Mouse (Mus musculus) lung, embryonic 15.5 days (tissue): ENCODE measurements around the gene Hprt. TPM values are rescaled to one million over a fixed set of nuclear protein-coding genes. Genes with fewer than 3 reads are reported as not detected.

Experiments
- ATAC-seq: fragments of 200-750 bp; cut with Nextera tagmentation; 2 replicates; pipeline ENCODE4 v1.8.0; 2017; ENCODE audit warnings: moderate number of reproducible peaks, borderline replicate concordance; ENCODE audit not compliant: low FRiP score, low TSS enrichment; ENCODE audit errors: extremely low read depth
- H3K27ac ChIP-seq: fragments of 300-500 bp; sonication (generic); 2 replicates; pipeline ENCODE4 v1.5.1; 2015; ENCODE audit warnings: moderate library complexity, mild to moderate bottlenecking, inconsistent platforms
- H3K27me3 ChIP-seq: fragments of 300-500 bp; sonication (generic); 2 replicates; pipeline ENCODE4 v1.6.1; 2015; ENCODE audit warnings: inconsistent platforms
- H3K36me3 ChIP-seq: fragments of 300-500 bp; sonication (generic); 2 replicates; pipeline ENCODE4 v1.6.1; 2015; ENCODE audit warnings: inconsistent platforms
- H3K4me1 ChIP-seq: fragments of 300-500 bp; sonication (generic); 2 replicates; pipeline ENCODE4 v1.6.1; 2015; ENCODE audit warnings: inconsistent platforms
- H3K4me2 ChIP-seq: fragments of 300-500 bp; sonication (generic); 2 replicates; pipeline ENCODE4 v1.6.1; 2015; ENCODE audit warnings: inconsistent platforms, mild to moderate bottlenecking, moderate library complexity
- H3K4me3 ChIP-seq: fragments of 300-500 bp; sonication (generic); 2 replicates; pipeline ENCODE4 v1.5.1; 2015; ENCODE audit warnings: mild to moderate bottlenecking, inconsistent platforms
- H3K9ac ChIP-seq: fragments of 300-500 bp; sonication (generic); 2 replicates; pipeline ENCODE4 v1.6.1; 2015; ENCODE audit warnings: inconsistent platforms
- H3K9me3 ChIP-seq: fragments of 300-500 bp; sonication (generic); 2 replicates; pipeline ENCODE4 v1.6.1; 2016; ENCODE audit warnings: inconsistent platforms
- WGBS: fragments of 180-500 bp; shearing (Covaris S2); methylation state at CpG from one replicate; pipeline ENCODE4 v1.1.7; 2015; 5-methylcytosine and 5-hydroxymethylcytosine counted together
- polyA plus RNA-seq: library from polyadenylated mRNA; unstranded; fragments of >200 nt; fragmentation: Nextera tagmentation; extraction: Ambion mirVana; gene quantifications from 2 replicates; pipeline ENCODE4 v1.2.1, GENCODE M21; 2015

Gene Hprt
- polyA plus RNA-seq, 1 experiment from 2014 or later: 176 TPM

DNA sequence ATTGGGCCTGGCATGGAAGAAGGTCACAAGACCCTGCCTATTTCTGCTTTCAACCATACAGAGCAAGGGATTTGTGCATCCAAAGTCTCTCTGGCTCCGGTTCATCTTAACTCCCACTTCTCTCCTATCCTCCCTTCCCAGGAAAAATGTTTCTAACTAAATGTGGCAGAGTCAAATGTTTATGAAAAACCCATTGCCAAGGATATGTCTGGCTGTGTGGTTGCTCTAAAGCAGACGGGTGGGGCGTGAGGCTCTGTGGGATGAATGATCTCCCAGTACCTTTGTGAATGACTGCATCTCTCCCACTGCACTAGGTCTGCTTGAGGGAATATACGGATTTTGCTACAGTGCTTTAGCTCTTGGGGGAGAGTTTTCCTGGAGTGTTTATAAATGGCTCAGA is 58.1 kb downstream of the Hprt start:
- no peak for ATAC-seq
- Histone ChIP-seq H3K9me3 (no peaks in the 10 kb centered on the region), H3K36me3 (no peaks in the 10 kb centered on the region), H3K27me3 (no peaks in the 10 kb centered on the region), H3K4me3 (no peak overlapping the region), H3K27ac (peak overlapping the region; percentile 72), H3K4me2 (no peak overlapping the region), H3K9ac (no peak overlapping the region), H3K4me1 (peaks cover 33% of the 10 kb centered on the region)
- WGBS: 39% methylated on average over 4 of the region's 4 CpGs

- no peak; the same call in 1 of the 2 replicates for ATAC-seq
- peak overlapping the region; percentile 72 for H3K27ac ChIP-seq
- no peak overlapping the region for H3K4me2 ChIP-seq
- 23% methylated on average over 2 of the region's 2 CpGs for WGBS
- no peaks in the 10 kb centered on the region for H3K27me3 ChIP-seq
- H3K4me3 ChIP-seq: no peak overlapping the region
- H3K4me1 ChIP-seq: peaks cover 33% of the 10 kb centered on the region
- H3K36me3 ChIP-seq: no peaks in the 10 kb centered on the region
- no peak overlapping the region for H3K9ac ChIP-seq
- no peaks in the 10 kb centered on the region for H3K9me3 ChIP-seq
Measured at GRCm38 (mm10) chrX:53046911-53047310, 59.0 kb downstream of the Hprt start.

GRCm38 (mm10) chrX:53049196-53049595 is 61.3 kb downstream of the Hprt start:
- H3K4me1 ChIP-seq: peaks cover 41% of the 10 kb centered on the region
- H3K4me3 ChIP-seq: no peak overlapping the region
- no peaks in the 10 kb centered on the region for H3K36me3 ChIP-seq
- no peaks in the 10 kb centered on the region for H3K9me3 ChIP-seq
- no peak for ATAC-seq
- H3K4me2 ChIP-seq: no peak overlapping the region
- no peak overlapping the region for H3K27ac ChIP-seq
- 59% methylated on average over 4 of the region's 4 CpGs for WGBS
- H3K9ac ChIP-seq: no peak overlapping the region
- H3K27me3 ChIP-seq: no peaks in the 10 kb centered on the region

DNA sequence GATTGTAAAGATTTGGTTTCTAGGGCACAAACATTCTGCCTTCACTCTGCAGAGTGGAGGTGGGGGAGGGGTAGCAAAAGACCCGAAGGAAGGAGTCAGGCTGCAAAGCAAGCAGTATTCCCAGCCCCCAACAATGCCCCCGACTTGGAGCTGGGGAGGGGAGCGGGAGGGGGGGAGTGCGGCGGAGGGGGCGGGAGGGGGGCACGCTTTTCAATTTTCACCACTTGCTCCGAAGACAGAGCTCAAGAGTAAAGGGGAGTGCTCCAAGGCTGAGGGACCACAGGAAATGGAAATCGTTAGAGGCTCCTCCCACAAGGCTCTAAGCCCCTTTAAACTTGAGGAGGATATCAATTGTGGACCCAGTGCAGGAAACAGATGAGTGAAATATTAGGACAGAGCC is 62.4 kb downstream of the Hprt start:
- peak overlapping the region; percentile 50; the same call in 1 of the 2 replicates for H3K27ac ChIP-seq
- WGBS: 14% methylated on average over 8 of the region's 9 CpGs
- no peaks in the 10 kb centered on the region for H3K36me3 ChIP-seq
- no peak for ATAC-seq
- peaks cover 33% of the 10 kb centered on the region for H3K4me1 ChIP-seq
- H3K4me3 ChIP-seq: peak overlapping the region; percentile 15
- H3K4me2 ChIP-seq: peak overlapping the region; percentile 45
- H3K27me3 ChIP-seq: no peaks in the 10 kb centered on the region
- no peak overlapping the region for H3K9ac ChIP-seq
- no peaks in the 10 kb centered on the region for H3K9me3 ChIP-seq

GRCm38 (mm10) chrX:53052652-53053500 is 64.9 kb downstream of the Hprt start:
- peak overlapping the region; percentile 75 for H3K27ac ChIP-seq
- ATAC-seq: peak; percentile 41
- no peaks in the 10 kb centered on the region for H3K9me3 ChIP-seq
- H3K27me3 ChIP-seq: no peaks in the 10 kb centered on the region
- WGBS: 11% methylated on average over 13 of the region's 13 CpGs
- H3K36me3 ChIP-seq: no peaks in the 10 kb centered on the region
- peak overlapping the region; percentile 48 for H3K4me2 ChIP-seq
- no peak overlapping the region for H3K4me3 ChIP-seq
- H3K4me1 ChIP-seq: peaks cover 24% of the 10 kb centered on the region
- H3K9ac ChIP-seq: no peak overlapping the region

- H3K4me3 ChIP-seq: peak overlapping the region; percentile 30
- H3K27me3 ChIP-seq: no peaks in the 10 kb centered on the region
- no peak for ATAC-seq
- H3K9ac ChIP-seq: peak overlapping the region; percentile 32
- WGBS: 26% methylated on average over 5 of the region's 5 CpGs
- H3K4me1 ChIP-seq: peaks cover 29% of the 10 kb centered on the region
- no peaks in the 10 kb centered on the region for H3K36me3 ChIP-seq
- H3K9me3 ChIP-seq: no peaks in the 10 kb centered on the region
- H3K4me2 ChIP-seq: peak overlapping the region; percentile 48
- peak overlapping the region; percentile 75 for H3K27ac ChIP-seq
Measured at GRCm38 (mm10) chrX:53053885-53054284, 65.9 kb downstream of the Hprt start.

DNA sequence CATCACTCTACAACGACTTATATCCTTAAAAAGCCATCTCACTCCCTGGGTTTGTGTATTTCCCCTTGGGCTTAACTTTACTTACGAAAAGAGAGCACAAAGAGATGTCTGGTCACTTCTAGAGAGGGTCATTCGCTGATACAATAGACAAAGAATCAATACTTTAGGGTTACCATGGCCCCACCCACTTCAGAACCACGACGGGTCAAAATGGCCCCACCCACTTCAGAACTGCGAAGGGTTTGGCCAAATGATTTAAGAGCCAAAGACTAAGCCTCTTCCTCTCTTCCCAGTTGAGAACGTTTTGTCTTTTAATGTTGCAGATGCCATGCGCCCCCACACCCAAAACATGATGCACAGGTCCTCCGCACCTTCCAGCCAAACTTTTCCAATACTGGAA is 67.8 kb downstream of the Hprt start:
- H3K4me1 ChIP-seq: peaks cover 20% of the 10 kb centered on the region
- WGBS: 4% methylated on average over 9 of the region's 9 CpGs
- H3K27me3 ChIP-seq: no peaks in the 10 kb centered on the region
- H3K9ac ChIP-seq: peak overlapping the region; percentile 71
- H3K4me3 ChIP-seq: peak overlapping the region; percentile 55
- no peaks in the 10 kb centered on the region for H3K9me3 ChIP-seq
- peak overlapping the region; percentile 42 for H3K4me2 ChIP-seq
- no peaks in the 10 kb centered on the region for H3K36me3 ChIP-seq
- ATAC-seq: no peak
- H3K27ac ChIP-seq: peak overlapping the region; percentile 95

DNA sequence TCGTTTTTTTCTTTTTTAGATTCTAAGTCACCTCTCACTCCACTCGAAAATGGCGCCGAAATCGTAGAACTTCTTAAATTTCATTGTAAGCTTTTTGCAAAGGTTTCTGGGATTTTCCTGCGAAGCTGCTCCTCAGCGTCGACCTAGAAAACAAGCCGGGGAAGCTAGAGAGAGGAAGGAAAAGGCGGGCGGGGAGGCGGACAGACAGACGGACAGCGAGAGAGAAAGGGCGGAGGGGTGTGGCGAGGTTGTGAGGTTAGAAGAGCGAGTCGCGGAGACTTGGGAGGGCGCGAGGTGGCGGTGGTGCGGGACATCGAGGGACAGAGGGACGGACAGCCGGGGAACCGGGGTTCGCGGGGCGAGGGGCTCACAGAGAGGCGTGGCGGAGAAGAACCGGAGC is 68.7 kb downstream of the Hprt start:
- peak overlapping the region; percentile 42; the same call in 1 of the 2 replicates for H3K4me2 ChIP-seq
- peak overlapping the region; percentile 71 for H3K9ac ChIP-seq
- H3K36me3 ChIP-seq: no peaks in the 10 kb centered on the region
- H3K27ac ChIP-seq: peak overlapping the region; percentile 95
- 20% methylated on average over 31 of the region's 33 CpGs for WGBS
- no peaks in the 10 kb centered on the region for H3K27me3 ChIP-seq
- ATAC-seq: no peak
- H3K4me3 ChIP-seq: peak overlapping the region; percentile 55
- H3K4me1 ChIP-seq: peaks cover 20% of the 10 kb centered on the region
- no peaks in the 10 kb centered on the region for H3K9me3 ChIP-seq

DNA sequence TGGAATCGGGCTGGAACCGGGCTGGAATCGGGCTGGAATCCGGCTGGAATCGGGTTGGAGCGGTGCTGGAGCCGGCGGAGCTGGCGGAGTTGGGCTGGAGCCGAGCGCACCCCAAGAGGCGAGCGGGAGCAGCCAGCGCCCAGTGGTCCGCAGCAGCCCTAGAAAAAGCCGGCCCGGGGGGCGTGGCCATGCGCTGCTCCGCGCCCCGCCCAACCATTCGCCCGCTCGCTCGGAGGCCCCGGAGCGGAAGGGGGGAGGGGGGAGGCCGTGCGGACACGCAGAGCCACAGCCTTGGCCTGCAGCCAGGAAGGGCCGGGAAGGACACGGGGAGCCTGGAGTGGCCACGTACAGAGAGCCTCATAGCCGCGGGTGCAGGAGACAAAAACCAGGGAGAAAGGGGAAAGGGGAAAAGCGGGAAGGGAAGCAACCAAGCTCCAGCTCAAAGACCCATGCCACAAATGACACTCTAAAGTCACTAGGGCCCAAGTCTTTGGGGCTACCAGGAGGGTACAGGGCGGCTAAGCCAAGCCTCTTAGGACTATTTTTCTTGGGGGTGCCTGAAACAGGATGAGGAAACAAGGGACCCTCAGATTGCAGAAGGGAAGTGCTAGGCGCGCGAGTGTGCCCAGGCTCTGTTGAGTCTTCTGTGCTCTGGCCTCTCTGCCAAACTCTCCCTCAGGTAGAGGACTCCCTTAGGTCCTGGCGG is 69.3 kb downstream of the Hprt start:
- peak overlapping the region; percentile 59 for H3K4me2 ChIP-seq
- no peaks in the 10 kb centered on the region for H3K27me3 ChIP-seq
- H3K9me3 ChIP-seq: no peaks in the 10 kb centered on the region
- H3K4me3 ChIP-seq: peak overlapping the region; percentile 55
- H3K4me1 ChIP-seq: peaks cover 20% of the 10 kb centered on the region
- peak overlapping the region; percentile 71 for H3K9ac ChIP-seq
- 16% methylated on average over 36 of the region's 42 CpGs for WGBS
- H3K36me3 ChIP-seq: no peaks in the 10 kb centered on the region
- ATAC-seq: peak; percentile 91
- H3K27ac ChIP-seq: peak overlapping the region; percentile 95

DNA sequence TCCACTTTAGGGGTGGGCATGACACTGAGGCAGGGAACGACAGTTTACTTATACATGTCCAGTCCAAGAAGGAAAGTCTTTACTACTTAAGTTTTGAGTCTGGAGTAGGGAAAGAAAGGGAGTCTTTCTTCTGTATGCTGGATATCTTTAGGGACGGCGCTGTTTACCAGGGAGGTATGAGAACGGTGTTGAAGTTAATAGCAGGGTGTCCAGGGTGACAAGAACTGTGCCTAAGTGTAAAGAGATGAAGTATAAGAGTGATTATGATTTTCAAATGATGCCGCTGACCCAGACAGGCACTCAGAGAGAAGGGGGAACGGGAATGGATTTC is 69.8 kb downstream of the Hprt start:
- Histone ChIP-seq H3K36me3 (no peaks in the 10 kb centered on the region), H3K4me1 (peaks cover 19% of the 10 kb centered on the region), H3K9me3 (no peaks in the 10 kb centered on the region), H3K27ac (peak overlapping the region; percentile 95), H3K4me2 (peak overlapping the region; percentile 59), H3K9ac (peak overlapping the region; percentile 54), H3K4me3 (peak overlapping the region; percentile 55), H3K27me3 (no peaks in the 10 kb centered on the region)
- 7% methylated on average over 6 of the region's 6 CpGs for WGBS
- no peak for ATAC-seq

DNA sequence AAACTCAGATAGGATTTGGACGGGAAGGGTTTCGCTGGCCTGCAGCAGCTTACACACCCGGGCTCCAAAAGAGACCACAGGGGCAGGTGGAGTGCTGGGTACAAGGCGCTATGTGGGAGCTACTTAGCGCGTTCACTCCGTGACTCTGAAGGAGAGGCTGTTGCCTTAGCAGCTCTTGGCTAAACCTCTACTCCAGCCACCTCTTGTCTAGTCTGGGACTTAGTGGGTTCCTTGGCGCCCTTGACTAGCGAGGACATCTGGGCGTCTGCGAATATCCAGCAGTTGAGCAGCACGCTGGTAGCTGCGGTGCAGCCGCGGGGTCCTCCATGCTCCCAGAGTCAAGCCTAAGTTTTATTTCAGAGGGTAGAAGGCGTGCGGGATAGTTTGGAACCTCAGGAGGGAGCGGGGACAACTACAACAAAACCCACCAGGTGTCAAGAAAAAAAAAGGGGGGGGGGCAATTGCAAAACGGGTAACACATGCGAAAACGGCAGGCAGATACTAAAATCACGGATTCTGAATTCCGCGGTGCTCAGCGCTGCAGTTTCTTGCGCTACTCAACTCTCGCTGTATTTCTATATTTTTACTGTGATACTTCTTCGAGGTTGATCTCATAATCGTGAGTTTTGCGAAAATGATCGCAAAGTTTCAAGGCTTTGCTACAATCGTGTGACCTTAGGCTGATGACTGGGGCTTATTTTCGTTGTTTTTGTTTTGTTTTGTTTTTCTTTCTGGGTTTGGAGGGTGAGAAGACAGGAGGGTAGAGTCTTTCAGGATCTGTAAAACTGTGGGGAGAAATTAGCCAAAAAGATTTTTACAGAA is 70.7 kb downstream of the Hprt start:
- no peaks in the 10 kb centered on the region for H3K27me3 ChIP-seq
- WGBS: 14% methylated on average over 33 of the region's 33 CpGs
- no peaks in the 10 kb centered on the region for H3K36me3 ChIP-seq
- peak overlapping the region; percentile 31 for H3K4me3 ChIP-seq
- peaks cover 16% of the 10 kb centered on the region for H3K4me1 ChIP-seq
- no peaks in the 10 kb centered on the region for H3K9me3 ChIP-seq
- H3K27ac ChIP-seq: peak overlapping the region; percentile 95
- ATAC-seq: no peak
- peak overlapping the region; percentile 59 for H3K4me2 ChIP-seq
- peak overlapping the region; percentile 54 for H3K9ac ChIP-seq
